Mouse (Mus musculus): ENCODE results near the gene Ltb4r1. TPM values are rescaled to one million over a fixed set of nuclear protein-coding genes. Genes with fewer than 3 reads are reported as not detected.

Gene Ltb4r1
- not detected for total RNA-seq (2023)

GRCm38 (mm10) chr14:55765696-55766095 lies at the start of gene Ltb4r1:
Gene Ltb4r1 (plus strand): TSS chr14:55765962.

GRCm38 (mm10) chr14:55721700-55722437 lies 43.9 kb upstream of the Ltb4r1 start, which contains the start of gene Rabggta:
Gene Rabggta (minus strand): TSS chr14:55722263.

DNA sequence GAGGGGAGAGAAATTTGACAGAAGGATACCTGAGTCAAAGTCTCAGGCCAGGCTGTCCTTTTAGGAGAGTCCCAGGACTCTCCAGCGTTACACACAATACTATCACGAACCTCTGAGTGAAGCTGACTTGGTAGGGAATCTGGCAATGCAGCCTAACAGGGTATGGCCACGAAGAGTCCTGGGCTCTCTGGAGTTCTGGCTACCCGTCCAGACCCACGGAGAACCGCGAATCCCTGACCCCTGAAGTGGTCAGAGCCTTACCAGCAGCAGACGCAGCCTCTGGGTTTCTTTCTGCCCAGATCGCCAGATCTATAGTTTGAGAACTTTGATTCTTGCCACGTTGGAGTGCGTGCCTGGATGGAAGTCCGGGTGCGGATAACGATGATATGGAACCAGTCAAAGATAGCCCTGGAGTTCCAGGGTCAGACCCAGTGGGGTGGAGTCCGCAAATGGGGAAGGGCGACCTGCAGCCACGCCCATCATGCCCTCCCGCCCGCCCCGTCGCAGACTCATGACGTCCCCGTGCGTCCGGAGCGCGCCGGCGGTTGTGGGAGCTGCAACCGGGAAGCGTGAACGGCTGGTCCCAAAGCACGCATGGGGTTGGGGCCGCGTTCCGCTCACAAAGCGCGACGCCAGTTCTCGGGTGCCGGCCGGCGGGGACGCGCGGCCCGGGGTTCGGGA lies 20.4 kb upstream of the Ltb4r1 start, which contains the start of the genes Dhrs1 and Nop9:
Dhrs1 (minus strand) TSS at position 511 of the 681 bp plus-strand sequence.
Nop9 (plus strand) TSS at position 514 of the 681 bp plus-strand sequence.

DNA sequence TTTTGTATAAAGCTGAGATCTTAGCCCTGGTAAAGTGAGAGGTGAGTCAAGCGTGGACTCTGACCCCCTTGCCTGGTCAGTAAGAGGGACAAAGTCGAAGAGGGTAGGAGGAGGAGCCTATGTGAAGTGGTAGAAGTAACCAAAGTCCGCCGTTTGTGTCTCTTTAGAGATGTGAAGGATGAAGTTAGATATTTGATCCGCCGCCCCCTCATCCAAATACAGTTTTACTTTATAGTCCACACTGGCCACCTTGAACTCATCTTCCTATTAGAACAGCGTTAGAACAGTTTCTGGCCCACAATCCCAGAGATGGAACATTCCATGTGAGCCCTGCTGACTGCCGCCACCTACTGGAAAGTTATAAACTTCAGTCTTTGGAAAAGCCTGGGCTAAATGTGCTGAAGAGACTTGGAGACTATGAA lies 7.4 kb upstream of the Ltb4r1 start, which contains the start of gene Cideb:
Cideb (minus strand) TSS at position 96 of the 422 bp plus-strand sequence.

DNA sequence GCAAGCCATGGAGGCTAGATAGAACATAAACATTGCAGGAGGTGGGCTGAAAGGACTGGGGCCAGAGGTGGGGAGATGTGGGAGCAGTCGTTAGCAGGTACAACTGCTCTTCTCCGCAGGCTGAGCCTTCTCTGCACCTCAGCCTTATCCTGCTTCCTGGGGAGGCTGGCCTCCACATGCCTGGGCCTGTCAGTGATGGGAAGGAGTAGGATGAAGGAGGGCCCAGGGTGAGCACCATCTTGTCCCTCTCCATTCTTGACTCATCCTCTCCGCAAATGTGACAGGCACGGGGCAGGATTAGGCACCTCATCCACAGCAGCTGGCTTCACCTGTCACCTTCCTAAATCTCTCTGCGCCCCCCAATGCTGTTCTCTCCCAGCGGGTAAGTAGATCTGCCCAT lies 4.6 kb upstream of the Ltb4r1 start, which contains the start of gene Ltb4r2:
Ltb4r2 (plus strand) TSS at position 266 of the 400 bp plus-strand sequence.

GRCm38 (mm10) chr14:55783958-55784235 lies 18.1 kb downstream of the Ltb4r1 start, which contains the start of gene Adcy4:
Gene Adcy4 (minus strand): TSS chr14:55784095.

DNA sequence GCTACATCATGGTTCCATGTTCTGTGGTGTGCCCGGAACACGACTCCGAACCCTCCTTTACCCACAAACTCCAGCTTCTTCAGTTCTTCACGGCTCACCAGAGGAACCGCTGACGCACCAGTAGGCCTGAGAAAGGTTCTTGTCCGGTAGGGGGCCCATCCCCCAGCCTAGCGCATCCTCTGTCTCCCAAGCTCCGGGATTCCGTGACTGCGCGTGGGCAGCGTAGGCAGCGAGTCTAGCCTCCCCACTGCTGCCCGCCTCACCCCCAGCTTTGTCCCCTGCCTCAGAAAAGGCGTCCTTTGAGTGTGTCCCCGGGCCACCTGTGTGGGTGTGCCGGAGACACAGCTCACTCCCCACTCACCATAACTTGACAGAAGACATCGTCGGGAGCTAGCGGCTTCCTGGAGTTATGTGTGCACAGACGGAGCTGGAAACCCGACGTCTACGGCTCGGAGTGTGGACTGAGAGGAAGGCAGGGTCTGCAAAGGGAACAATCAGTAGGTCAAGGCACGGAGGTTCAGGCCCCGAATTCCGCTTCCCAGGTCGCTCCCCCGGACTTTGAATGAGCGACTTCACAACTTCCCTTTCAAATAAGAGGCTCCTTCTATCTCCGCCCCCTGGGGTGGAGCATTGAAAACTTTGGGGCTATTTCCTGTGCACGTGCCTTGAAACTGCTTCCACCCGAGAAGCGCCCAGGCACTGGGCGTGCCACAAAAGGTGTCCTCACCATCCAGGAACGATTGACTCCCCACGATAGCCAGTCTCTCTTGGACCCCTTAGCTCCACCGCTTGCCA lies 22.7 kb downstream of the Ltb4r1 start, which contains the start of gene Ripk3:
Ripk3 (minus strand) TSS at position 610 of the 795 bp plus-strand sequence.

Other genes starting within 250 kb of the Ltb4r1 start
- not detected for gene Nrl, start 241.0 kb upstream of the Ltb4r1 start, total RNA-seq (2023)
- 10 to 100 TPM; 64.0 to 67.0 TPM for gene Pck2, start 225.7 kb upstream of the Ltb4r1 start, total RNA-seq (2023)
- 10 to 100 TPM; 86.0 to 92.9 TPM for gene Dcaf11, start 206.0 kb upstream of the Ltb4r1 start, total RNA-seq (2023)
- gene A730061H03Rik, start 205.6 kb upstream of the Ltb4r1 start, total RNA-seq (2023) = 10 to 100 TPM in 1 of 2 experiments, 1 to 10 TPM in 1; 8.3 to 10.5 TPM
- gene Fitm1, start 190.3 kb upstream of the Ltb4r1 start, total RNA-seq (2023) = not detected
- gene Psme1, start 187.8 kb upstream of the Ltb4r1 start, total RNA-seq (2023) = 100 to 1,000 TPM; 235 to 258 TPM
- 1 to 10 TPM; 5.3 to 5.5 TPM for gene Emc9, start 180.7 kb upstream of the Ltb4r1 start, total RNA-seq (2023)
- gene Psme2, start 174.8 kb upstream of the Ltb4r1 start, total RNA-seq (2023) = 100 to 1,000 TPM; 310 to 354 TPM
- 100 to 1,000 TPM; 122 to 132 TPM for gene Rnf31, start 174.3 kb upstream of the Ltb4r1 start, total RNA-seq (2023)
- gene Irf9, start 162.4 kb upstream of the Ltb4r1 start, total RNA-seq (2023) = 100 to 1,000 TPM in 1 of 2 experiments, 10 to 100 TPM in 1; 96.0 to 123 TPM
- 1 to 10 TPM in 1 of 2 experiments, under 1 TPM in 1; 0.92 to 1.3 TPM for gene Rec8, start 147.9 kb upstream of the Ltb4r1 start, total RNA-seq (2023)
- gene Ipo4, start 130.0 kb upstream of the Ltb4r1 start, total RNA-seq (2023) = 10 to 100 TPM; 60.2 to 61.5 TPM
- 1 to 10 TPM; 1.7 to 3.5 TPM for gene Gm49378, start 128.1 kb upstream of the Ltb4r1 start, total RNA-seq (2023)
- 10 to 100 TPM; 46.3 to 48.5 TPM for gene Tm9sf1, start 122.2 kb upstream of the Ltb4r1 start, total RNA-seq (2023)
- gene Tssk4, start 115.8 kb upstream of the Ltb4r1 start, total RNA-seq (2023) = 1 to 10 TPM; 2.9 to 4.8 TPM
- gene Mdp1, start 105.5 kb upstream of the Ltb4r1 start, total RNA-seq (2023) = 10 to 100 TPM; 47.2 to 57.2 TPM
- gene Gmpr2, start 94.0 kb upstream of the Ltb4r1 start, total RNA-seq (2023) = 10 to 100 TPM; 28.5 to 30.2 TPM
- gene Nedd8, start 93.8 kb upstream of the Ltb4r1 start, total RNA-seq (2023) = 100 to 1,000 TPM; 171 to 189 TPM
- 100 to 1,000 TPM; 130 to 157 TPM for gene Tinf2, start 84.1 kb upstream of the Ltb4r1 start, total RNA-seq (2023)
- 1 to 10 TPM; 1.8 to 2.0 TPM for gene Tgm1, start 52.0 kb upstream of the Ltb4r1 start, total RNA-seq (2023)
- 10 to 100 TPM; 81.0 to 97.5 TPM for gene Rabggta, start 43.7 kb upstream of the Ltb4r1 start, total RNA-seq (2023)
- gene Dhrs1, start 20.3 kb upstream of the Ltb4r1 start, total RNA-seq (2023) = 10 to 100 TPM; 25.6 to 29.9 TPM
- 10 to 100 TPM; 32.3 to 39.4 TPM for gene Nop9, start 20.3 kb upstream of the Ltb4r1 start, total RNA-seq (2023)
- gene Cideb, start 7.5 kb upstream of the Ltb4r1 start, total RNA-seq (2023) = not detected
- gene Ltb4r2, start 4.5 kb upstream of the Ltb4r1 start, total RNA-seq (2023) = under 1 TPM; 0.52 to 0.53 TPM
- under 1 TPM in 1 of 2 experiments, not detected in 1; 0.44 TPM for gene Adcy4, start 18.1 kb downstream of the Ltb4r1 start, total RNA-seq (2023)
- gene Ripk3, start 22.9 kb downstream of the Ltb4r1 start, total RNA-seq (2023) = 10 to 100 TPM; 57.2 to 75.3 TPM
- gene Nfatc4, start 57.2 kb downstream of the Ltb4r1 start, total RNA-seq (2023) = not detected
- gene Nynrin, start 88.0 kb downstream of the Ltb4r1 start, total RNA-seq (2023) = not detected
- under 1 TPM in 1 of 2 experiments, not detected in 1; 0.32 TPM for gene Cbln3, start 118.4 kb downstream of the Ltb4r1 start, total RNA-seq (2023)
- gene Khnyn, start 119.0 kb downstream of the Ltb4r1 start, total RNA-seq (2023) = 100 to 1,000 TPM; 111 to 115 TPM
- 10 to 100 TPM; 24.9 to 30.8 TPM for gene Sdr39u1, start 134.3 kb downstream of the Ltb4r1 start, total RNA-seq (2023)
- not detected for gene Cma1, start 178.7 kb downstream of the Ltb4r1 start, total RNA-seq (2023)
- not detected for gene Cma2, start 185.0 kb downstream of the Ltb4r1 start, total RNA-seq (2023)

All from B cell, adult 67 days (primary cell).